Mouse (Mus musculus): ENCODE results near the gene Trpc4ap. TPM values are rescaled to one million over a fixed set of nuclear protein-coding genes. Genes with fewer than 3 reads are reported as not detected.

The Trpc4ap gene
- total and polyA plus RNA-seq, 2 experiments from 2014 or later, result 128 to 131 TPM

- H3K4me3 ChIP-seq (ENCODE audit: low read depth, low read length), result no peak overlapping the region
- TF ChIP-seq CTCF (IDR thresholded peaks at IDR 0.05; ENCODE audit: low read depth), result no peak
- 0 out of 2 replicates have a peak, but pooled peaks cover 3% of the 10 kb centered on the region for H3K4me1 ChIP-seq (ENCODE audit: insufficient read depth)
- no peak overlapping the region for H3K27ac ChIP-seq (ENCODE audit: low read depth, low read length)
- peaks cover 73% of the 10 kb centered on the region for H3K36me3 ChIP-seq (ENCODE audit: insufficient read depth)
- H3K9ac ChIP-seq, result no peak overlapping the region
- ATAC-seq (no peak), DNase-seq (no peak)
- WGBS, result 92% methylated on average over 9 of the region's 9 CpGs
- no peaks in the 10 kb centered on the region; the same call in none of the 2 replicates for H3K27me3 ChIP-seq (ENCODE audit: insufficient read depth, low read length)
- H3K9me3 ChIP-seq (ENCODE audit: low read length), result no peaks in the 10 kb centered on the region
- H3K4me2 ChIP-seq (ENCODE audit: low read depth), result no peak overlapping the region
Measured at GRCm38 (mm10) chr2:155633731-155634130, 58.5 kb downstream of the Trpc4ap start.

GRCm38 (mm10) chr2:155633121-155633520, 59.1 kb downstream of the Trpc4ap start:
- 0 out of 2 replicates have a peak, but pooled peaks cover 3% of the 10 kb centered on the region for H3K4me1 ChIP-seq (ENCODE audit: insufficient read depth)

DNA sequence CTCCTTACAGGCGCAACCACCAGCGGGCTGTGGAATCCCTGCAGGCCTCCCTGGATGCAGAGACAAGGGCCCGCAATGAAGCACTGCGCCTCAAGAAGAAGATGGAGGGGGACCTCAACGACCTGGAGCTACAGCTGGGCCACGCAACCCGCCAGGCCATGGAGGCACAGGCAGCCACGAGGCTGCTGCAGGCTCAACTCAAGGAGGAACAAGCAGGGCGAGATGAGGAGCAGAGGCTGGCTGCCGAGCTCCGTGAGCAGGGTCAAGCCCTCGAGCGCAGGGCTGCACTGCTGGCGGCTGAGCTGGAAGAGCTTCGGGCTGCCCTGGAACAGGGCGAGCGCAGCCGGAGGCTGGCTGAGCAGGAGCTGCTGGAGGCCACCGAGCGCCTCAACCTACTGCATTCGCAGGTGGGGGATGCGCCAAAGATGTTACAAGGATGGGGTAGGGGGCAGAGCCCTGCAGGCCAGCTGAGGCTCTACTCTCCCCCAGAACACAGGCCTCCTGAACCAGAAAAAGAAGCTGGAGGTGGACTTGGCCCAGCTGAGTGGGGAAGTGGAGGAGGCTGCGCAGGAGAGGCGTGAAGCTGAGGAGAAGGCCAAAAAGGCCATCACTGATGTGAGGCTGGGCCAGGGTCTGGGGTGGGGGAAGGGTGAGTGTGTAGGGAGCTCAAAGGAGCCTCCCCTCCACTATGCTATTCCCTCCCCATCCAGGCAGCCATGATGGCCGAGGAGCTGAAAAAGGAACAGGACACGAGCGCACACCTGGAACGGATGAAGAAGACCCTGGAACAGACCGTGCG, 59.8 kb downstream of the Trpc4ap start:
- WGBS, result 73% methylated on average over 30 of the region's 30 CpGs
- no peak for DNase-seq
- Histone ChIP-seq H3K9ac (no peak overlapping the region), H3K27me3 (ENCODE audit: insufficient read depth, low read length) (no peaks in the 10 kb centered on the region; the same call in none of the 2 replicates), H3K36me3 (ENCODE audit: insufficient read depth) (peaks cover 62% of the 10 kb centered on the region), H3K9me3 (ENCODE audit: low read length) (no peaks in the 10 kb centered on the region), H3K4me3 (ENCODE audit: low read depth, low read length) (no peak overlapping the region), H3K27ac (ENCODE audit: low read depth, low read length) (no peak overlapping the region), H3K4me2 (ENCODE audit: low read depth) (no peak overlapping the region), H3K4me1 (ENCODE audit: insufficient read depth) (0 out of 2 replicates have a peak, but pooled peaks cover 3% of the 10 kb centered on the region)
- TF ChIP-seq CTCF (IDR thresholded peaks at IDR 0.05; ENCODE audit: low read depth), result no peak
- ATAC-seq, result no peak

More at GRCm38 (mm10) chr2:155633121-155633520, 59.1 kb downstream of the Trpc4ap start:
- ATAC-seq (no peak), DNase-seq (no peak)
- no peaks in the 10 kb centered on the region for H3K9me3 ChIP-seq (ENCODE audit: low read length)
- H3K27me3 ChIP-seq (ENCODE audit: insufficient read depth, low read length), result no peaks in the 10 kb centered on the region; the same call in none of the 2 replicates
- H3K4me2 ChIP-seq (ENCODE audit: low read depth), result no peak overlapping the region
- H3K9ac ChIP-seq, result no peak overlapping the region
- H3K36me3 ChIP-seq (ENCODE audit: insufficient read depth), result peaks cover 70% of the 10 kb centered on the region
- no peak overlapping the region for H3K4me3 ChIP-seq (ENCODE audit: low read depth, low read length)
- 72% methylated on average over 19 of the region's 19 CpGs for WGBS
- TF ChIP-seq CTCF (IDR thresholded peaks at IDR 0.05; ENCODE audit: low read depth), result no peak
- H3K27ac ChIP-seq (ENCODE audit: low read depth, low read length), result no peak overlapping the region

GRCm38 (mm10) chr2:155630590-155631416, 61.4 kb downstream of the Trpc4ap start:
- no peaks in the 10 kb centered on the region; the same call in none of the 2 replicates for H3K27me3 ChIP-seq (ENCODE audit: insufficient read depth, low read length)

GRCm38 (mm10) chr2:155630153-155630552, 62.0 kb downstream of the Trpc4ap start:
- H3K4me2 ChIP-seq (ENCODE audit: low read depth), result no peak overlapping the region
- ATAC-seq (no peak), DNase-seq (no peak)
- 42% methylated on average over 20 of the region's 20 CpGs for WGBS
- H3K9ac ChIP-seq, result no peak overlapping the region
- peak; percentile 14; the same call in 1 of the 2 replicates for TF ChIP-seq CTCF (IDR thresholded peaks at IDR 0.05; ENCODE audit: low read depth)
- H3K9me3 ChIP-seq (ENCODE audit: low read length), result no peaks in the 10 kb centered on the region
- H3K36me3 ChIP-seq (ENCODE audit: insufficient read depth), result peaks cover 40% of the 10 kb centered on the region
- no peak overlapping the region for H3K4me3 ChIP-seq (ENCODE audit: low read depth, low read length)
- 0 out of 2 replicates have a peak, but pooled peaks cover 3% of the 10 kb centered on the region for H3K4me1 ChIP-seq (ENCODE audit: insufficient read depth)
- no peak overlapping the region for H3K27ac ChIP-seq (ENCODE audit: low read depth, low read length)
- no peaks in the 10 kb centered on the region; the same call in none of the 2 replicates for H3K27me3 ChIP-seq (ENCODE audit: insufficient read depth, low read length)

More at GRCm38 (mm10) chr2:155630590-155631416, 61.4 kb downstream of the Trpc4ap start:
- Histone ChIP-seq H3K4me2 (ENCODE audit: low read depth) (no peak overlapping the region), H3K9ac (no peak overlapping the region), H3K9me3 (ENCODE audit: low read length) (no peaks in the 10 kb centered on the region), H3K27ac (ENCODE audit: low read depth, low read length) (no peak overlapping the region), H3K36me3 (ENCODE audit: insufficient read depth) (peaks cover 47% of the 10 kb centered on the region), H3K4me1 (ENCODE audit: insufficient read depth) (0 out of 2 replicates have a peak, but pooled peaks cover 3% of the 10 kb centered on the region), H3K4me3 (ENCODE audit: low read depth, low read length) (no peak overlapping the region)
- DNase-seq (no peak), ATAC-seq (no peak)
- 34% methylated on average over 43 of the region's 43 CpGs for WGBS
- no peak for TF ChIP-seq CTCF (IDR thresholded peaks at IDR 0.05; ENCODE audit: low read depth)

DNA sequence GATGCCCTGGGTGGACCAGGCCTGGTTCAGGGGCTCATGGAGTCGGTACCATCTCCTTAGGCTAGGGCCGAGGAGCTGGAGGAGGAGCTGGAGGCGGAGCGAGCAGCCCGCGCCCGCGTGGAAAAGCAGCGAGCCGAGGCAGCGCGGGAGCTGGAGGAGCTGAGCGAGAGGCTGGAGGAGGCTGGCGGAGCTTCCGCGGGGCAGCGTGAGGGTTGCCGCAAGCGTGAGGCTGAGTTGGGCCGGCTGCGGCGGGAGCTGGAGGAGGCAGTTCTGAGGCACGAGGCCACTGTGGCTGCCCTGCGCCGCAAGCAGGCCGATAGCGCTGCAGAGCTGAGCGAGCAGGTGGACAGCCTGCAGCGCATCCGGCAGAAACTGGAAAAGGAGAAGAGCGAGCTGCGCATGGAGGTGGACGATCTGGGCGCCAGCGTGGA, 62.9 kb downstream of the Trpc4ap start:
- Histone ChIP-seq H3K4me3 (ENCODE audit: low read depth, low read length) (peak overlapping the region; percentile 44), H3K9me3 (ENCODE audit: low read length) (no peaks in the 10 kb centered on the region), H3K36me3 (ENCODE audit: insufficient read depth) (peaks cover 31% of the 10 kb centered on the region), H3K27ac (ENCODE audit: low read depth, low read length) (0 out of 2 replicates have a peak overlapping the region, but pooled peaks have one; percentile 17), H3K9ac (peak overlapping the region; percentile 61), H3K4me1 (ENCODE audit: insufficient read depth) (0 out of 2 replicates have a peak, but pooled peaks cover 3% of the 10 kb centered on the region), H3K4me2 (ENCODE audit: low read depth) (peak overlapping the region; percentile 90), H3K27me3 (ENCODE audit: insufficient read depth, low read length) (no peaks in the 10 kb centered on the region; the same call in none of the 2 replicates)
- 3% methylated on average over 35 of the region's 35 CpGs for WGBS
- ATAC-seq (peak; percentile 85), DNase-seq (peak; percentile 82)
- no peak; the same call in 1 of the 2 replicates for TF ChIP-seq CTCF (IDR thresholded peaks at IDR 0.05; ENCODE audit: low read depth)
